Mouse (Mus musculus): ENCODE results near the gene Ppp2r1a. TPM values are rescaled to one million over a fixed set of nuclear protein-coding genes. Genes with fewer than 3 reads are reported as not detected.

Ppp2r1a gene
- polyA plus RNA-seq (2016; fragmentation: Nextera tagmentation; extraction: Ambion mirVana) = 142 and 143 TPM in 2 replicates

DNA sequence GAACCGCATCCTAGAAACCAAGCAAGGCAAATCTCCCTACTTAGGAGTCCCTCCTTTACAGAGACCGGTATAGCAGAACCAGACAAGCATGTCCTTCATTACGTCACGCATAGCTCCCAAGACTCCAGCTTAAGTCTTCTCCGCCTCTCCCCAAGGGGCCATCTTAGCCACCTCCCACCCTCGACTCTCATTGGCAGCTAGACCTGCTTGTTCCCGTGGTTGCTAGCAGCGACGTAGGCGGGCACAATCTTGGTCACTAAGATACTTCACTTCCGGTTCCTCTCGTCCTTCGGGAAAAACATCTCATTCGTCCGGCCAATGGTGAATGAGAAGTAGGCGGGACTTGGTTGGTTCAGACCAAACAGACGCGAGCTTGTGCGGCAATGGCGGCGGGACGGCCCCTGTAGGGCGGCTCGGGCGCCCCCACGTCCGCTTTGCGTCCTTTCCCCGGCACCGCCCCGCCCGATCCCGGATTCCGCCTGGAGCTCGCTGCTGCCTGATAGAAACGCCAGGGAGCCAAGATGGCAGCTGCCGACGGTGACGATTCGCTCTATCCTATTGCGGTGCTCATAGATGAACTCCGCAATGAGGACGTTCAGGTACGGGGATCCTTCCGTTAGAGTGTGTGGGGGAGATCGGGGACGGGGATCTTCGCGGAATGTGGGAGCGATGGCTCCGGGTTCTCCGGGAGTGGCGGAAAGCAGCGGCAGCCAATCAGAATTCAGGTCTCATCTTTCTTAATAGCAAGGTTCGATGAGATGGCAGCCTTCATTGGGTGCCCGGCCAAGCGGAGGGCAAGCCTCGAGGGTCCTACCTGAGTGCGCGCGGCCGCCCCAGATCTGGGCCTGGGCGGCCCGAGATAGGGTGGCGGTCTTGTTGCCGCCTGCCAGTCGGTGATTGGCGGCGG is at the start of gene Ppp2r1a:
TSS of gene Ppp2r1a (plus strand) at position 327 of the 907 bp plus-strand sequence.
- Histone ChIP-seq H3K27ac (peak within 1 kb of the TSS; percentile 92), H3K4me3 (peak within 1 kb of the TSS; percentile 86), H3K27me3 (replicated peaks) (no peaks in the 10 kb centered on the region; the same call in 1 of the 2 replicates), H3K4me1 (peaks cover 33% of the 10 kb centered on the region), H3K4me2 (peak within 1 kb of the TSS; percentile 82), H3K9me3 (replicated peaks) (no peaks in the 10 kb centered on the region), H3K36me3 (0 out of 2 replicates have a peak, but pooled peaks cover 3% of the 10 kb centered on the region), H3K9ac (peak within 1 kb of the TSS; percentile 86)
- 2% methylated on average over 69 of the region's 69 CpGs for WGBS (ENCODE audit: insufficient replicate concordance)
- ATAC-seq = peak; percentile 98

DNA sequence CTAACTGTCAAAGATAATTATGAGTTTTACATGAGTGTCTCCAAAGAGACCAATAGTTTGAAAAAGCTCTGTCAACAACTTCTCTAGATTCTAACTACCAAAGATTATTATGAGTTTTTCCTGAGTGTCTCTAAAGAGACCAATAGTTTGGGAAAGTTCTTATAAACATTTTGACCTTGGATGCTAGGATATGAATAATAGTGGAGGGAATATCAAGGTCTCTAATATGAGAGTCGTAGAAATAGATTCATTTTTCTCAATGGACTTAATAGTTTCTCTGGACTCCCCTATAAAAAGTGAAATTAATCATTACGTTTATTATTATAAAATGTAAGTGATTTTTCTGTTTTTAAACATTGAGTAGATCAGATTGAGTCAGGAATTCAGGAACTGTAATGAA is 40.1 kb upstream of the Ppp2r1a start, which contains the start of gene Vmn1r231:
TSS of gene Vmn1r231 (minus strand) at position 101 of the 400 bp plus-strand sequence.
- no peak within 1 kb of the TSS for H3K4me3 ChIP-seq
- H3K4me1 ChIP-seq = no peaks in the 10 kb centered on the region
- no peak within 1 kb of the TSS for H3K27ac ChIP-seq
- H3K27me3 ChIP-seq (replicated peaks) = no peaks in the 10 kb centered on the region
- WGBS (ENCODE audit: insufficient replicate concordance) = 48% methylated on average over 2 of the region's 2 CpGs
- ATAC-seq = no peak
- H3K9me3 ChIP-seq (replicated peaks) = no peaks in the 10 kb centered on the region
- no peak within 1 kb of the TSS for H3K9ac ChIP-seq
- no peaks in the 10 kb centered on the region for H3K36me3 ChIP-seq
- no peak within 1 kb of the TSS for H3K4me2 ChIP-seq

DNA sequence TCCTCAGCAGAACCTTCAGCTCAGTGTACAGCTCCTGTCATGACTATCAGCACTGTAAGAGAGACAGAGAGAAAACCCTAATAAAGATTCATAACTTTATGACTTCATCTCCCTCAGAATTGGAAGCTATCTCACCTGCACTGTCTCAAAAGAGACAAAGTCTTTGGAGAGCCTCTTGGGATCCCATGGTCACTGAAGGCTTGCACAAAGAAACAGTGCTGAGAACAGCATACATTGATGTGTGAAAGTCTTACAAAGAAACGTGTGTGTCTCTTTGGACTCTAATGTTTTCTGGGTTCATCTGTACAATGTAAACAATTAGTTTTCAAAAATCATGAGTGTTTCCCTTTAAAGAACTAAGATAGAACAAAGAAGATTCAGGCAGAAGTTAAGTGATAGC is 25.5 kb upstream of the Ppp2r1a start, which contains the start of gene Vmn1r232:
TSS of gene Vmn1r232 (minus strand) at position 101 of the 400 bp plus-strand sequence.
- no peak within 1 kb of the TSS for H3K27ac ChIP-seq
- no peaks in the 10 kb centered on the region for H3K27me3 ChIP-seq (replicated peaks)
- H3K9ac ChIP-seq = no peak within 1 kb of the TSS
- ATAC-seq = no peak
- H3K4me2 ChIP-seq = no peak within 1 kb of the TSS
- 35% methylated on average over 1 of the region's 1 CpGs for WGBS (ENCODE audit: insufficient replicate concordance)
- no peaks in the 10 kb centered on the region for H3K9me3 ChIP-seq (replicated peaks)
- no peak within 1 kb of the TSS for H3K4me3 ChIP-seq
- H3K36me3 ChIP-seq = no peaks in the 10 kb centered on the region
- no peaks in the 10 kb centered on the region for H3K4me1 ChIP-seq

DNA sequence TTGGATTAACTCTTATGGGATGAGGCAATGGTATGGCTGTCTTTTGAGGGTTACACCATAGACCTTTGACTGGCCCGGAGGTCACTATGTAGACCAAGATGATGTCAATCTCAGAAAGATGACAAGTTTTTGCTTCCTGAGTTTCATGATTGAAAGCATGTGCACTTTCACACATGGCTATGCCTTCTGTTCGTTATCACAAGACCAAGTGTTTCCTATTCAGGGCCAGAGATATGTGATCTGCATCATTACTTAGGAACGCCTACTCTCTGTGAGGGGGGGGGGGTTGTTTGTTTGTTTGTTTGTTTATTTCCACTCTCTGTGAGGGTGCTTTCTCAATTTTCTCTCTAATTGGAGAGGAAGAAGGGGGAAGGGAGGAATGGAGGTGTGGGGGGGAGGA is 885 bp upstream of the Ppp2r1a start:
- Histone ChIP-seq H3K9me3 (replicated peaks) (no peaks in the 10 kb centered on the region), H3K4me2 (peak overlapping the region; percentile 75), H3K9ac (peak overlapping the region; percentile 56), H3K4me3 (peak overlapping the region; percentile 86), H3K27ac (peak overlapping the region; percentile 77), H3K27me3 (replicated peaks) (no peaks in the 10 kb centered on the region; the same call in 1 of the 2 replicates), H3K36me3 (0 out of 2 replicates have a peak, but pooled peaks cover 2% of the 10 kb centered on the region), H3K4me1 (peaks cover 29% of the 10 kb centered on the region)
- no peak for ATAC-seq
- WGBS (ENCODE audit: insufficient replicate concordance) = 43% methylated on average over 3 of the region's 3 CpGs

DNA sequence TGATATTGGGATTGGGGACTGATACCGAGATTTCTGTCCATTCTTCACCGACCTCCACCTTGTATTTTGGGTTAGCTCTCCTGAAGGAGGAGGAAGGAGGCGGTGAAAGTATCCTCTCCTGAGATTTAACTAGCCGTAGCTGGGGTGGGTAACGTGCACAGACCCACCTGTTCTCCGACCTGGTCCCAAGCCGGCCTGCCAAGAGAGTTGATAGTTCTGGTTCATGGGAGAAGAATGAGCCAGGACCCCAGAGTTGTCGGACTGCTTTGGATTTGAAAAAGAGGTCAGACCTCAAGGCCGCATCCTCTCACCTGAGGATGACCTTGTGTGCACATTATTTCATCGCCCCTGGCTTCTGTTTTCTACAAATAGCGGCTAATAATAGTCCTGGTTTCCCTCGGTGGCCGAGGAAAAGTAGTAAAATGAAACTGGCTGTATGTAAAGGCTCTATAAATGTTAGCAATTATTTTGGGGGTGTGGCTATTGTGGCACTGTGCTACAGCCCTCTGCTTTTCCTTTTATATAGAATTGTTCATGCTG is 985 bp downstream of the Ppp2r1a start:
- Histone ChIP-seq H3K9me3 (replicated peaks) (no peaks in the 10 kb centered on the region), H3K27me3 (replicated peaks) (no peaks in the 10 kb centered on the region; the same call in 1 of the 2 replicates), H3K4me1 (peaks cover 33% of the 10 kb centered on the region), H3K4me3 (peak overlapping the region; percentile 86), H3K4me2 (peak overlapping the region; percentile 82), H3K36me3 (peaks cover 10% of the 10 kb centered on the region), H3K9ac (peak overlapping the region; percentile 86), H3K27ac (peak overlapping the region; percentile 92)
- no peak for ATAC-seq
- WGBS (ENCODE audit: insufficient replicate concordance) = under 1% methylated on average over 13 of the region's 13 CpGs

DNA sequence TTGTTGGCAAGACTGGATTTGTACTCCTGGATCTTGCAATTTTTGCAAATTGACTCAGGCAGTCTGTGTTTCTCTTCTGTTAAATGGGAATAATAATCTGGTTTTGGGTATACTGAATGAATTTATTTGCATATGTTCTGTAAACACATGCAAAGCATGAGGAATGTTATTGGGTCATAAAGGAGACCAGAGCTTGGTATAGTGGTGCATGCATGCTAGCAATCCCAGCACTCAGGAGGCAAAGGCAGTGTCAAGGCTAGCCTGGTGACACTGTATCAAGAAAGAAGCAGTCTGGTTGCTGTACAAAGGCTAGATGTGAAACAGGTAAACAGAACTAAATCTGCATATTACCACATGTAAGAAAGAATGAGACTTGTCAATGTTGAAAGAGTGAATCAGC is 1.5 kb downstream of the Ppp2r1a start:
- no peaks in the 10 kb centered on the region; the same call in 1 of the 2 replicates for H3K27me3 ChIP-seq (replicated peaks)
- H3K4me1 ChIP-seq = peaks cover 33% of the 10 kb centered on the region
- H3K4me2 ChIP-seq = peak overlapping the region; percentile 82
- H3K4me3 ChIP-seq = peak overlapping the region; percentile 86
- no peak for ATAC-seq
- peaks cover 15% of the 10 kb centered on the region for H3K36me3 ChIP-seq
- peak overlapping the region; percentile 86 for H3K9ac ChIP-seq
- H3K27ac ChIP-seq = no peak overlapping the region
- H3K9me3 ChIP-seq (replicated peaks) = no peaks in the 10 kb centered on the region

DNA sequence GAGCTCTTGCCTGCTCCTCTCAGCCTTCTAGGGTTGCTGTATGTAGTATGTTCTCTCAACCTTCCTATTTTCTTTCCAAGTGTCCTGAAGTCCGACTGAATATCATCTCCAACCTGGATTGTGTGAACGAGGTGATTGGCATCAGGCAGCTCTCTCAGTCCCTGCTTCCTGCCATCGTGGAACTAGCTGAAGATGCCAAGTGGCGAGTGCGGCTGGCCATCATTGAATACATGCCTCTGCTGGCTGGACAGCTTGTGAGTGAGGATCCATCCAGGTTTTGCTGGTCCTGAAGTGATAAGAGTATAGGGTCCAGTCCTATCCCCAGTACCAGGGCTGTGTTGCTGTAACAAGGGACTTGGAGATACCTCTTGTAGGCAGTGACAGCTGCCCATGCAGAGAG is 15.3 kb downstream of the Ppp2r1a start:
- H3K36me3 ChIP-seq = peaks cover 100% of the 10 kb centered on the region
- H3K27ac ChIP-seq = no peak overlapping the region
- no peak for ATAC-seq
- H3K9ac ChIP-seq = no peak overlapping the region
- no peaks in the 10 kb centered on the region for H3K4me1 ChIP-seq
- no peaks in the 10 kb centered on the region for H3K27me3 ChIP-seq (replicated peaks)
- no peaks in the 10 kb centered on the region for H3K9me3 ChIP-seq (replicated peaks)
- H3K4me2 ChIP-seq = no peak overlapping the region
- no peak overlapping the region for H3K4me3 ChIP-seq
- 84% methylated on average over 5 of the region's 5 CpGs for WGBS (ENCODE audit: insufficient replicate concordance)

DNA sequence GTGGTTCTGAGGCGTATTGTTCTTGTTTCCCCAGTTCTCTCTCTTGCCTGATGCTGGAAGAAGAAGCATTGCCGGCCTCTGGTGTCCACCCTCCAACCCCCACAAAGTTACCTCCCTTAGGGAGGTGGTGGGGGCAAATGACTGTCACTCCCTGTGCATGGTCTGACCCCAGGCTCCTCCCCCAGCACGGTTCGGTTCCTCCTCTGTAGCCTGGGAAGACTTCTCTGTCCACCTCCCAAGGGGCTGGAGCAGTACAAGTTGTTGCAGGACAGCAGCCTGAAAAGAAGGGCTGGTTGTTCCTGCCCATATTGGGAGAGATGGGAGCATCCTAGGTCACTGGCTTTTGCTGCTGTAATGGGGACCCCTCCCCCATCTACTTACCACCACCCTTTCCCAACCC is 20.3 kb downstream of the Ppp2r1a start:
- Histone ChIP-seq H3K27me3 (replicated peaks) (no peaks in the 10 kb centered on the region), H3K4me1 (no peaks in the 10 kb centered on the region), H3K4me2 (no peak overlapping the region), H3K9ac (no peak overlapping the region), H3K27ac (no peak overlapping the region), H3K4me3 (no peak overlapping the region), H3K9me3 (replicated peaks) (no peaks in the 10 kb centered on the region), H3K36me3 (peaks cover 94% of the 10 kb centered on the region)
- ATAC-seq = no peak
- 88% methylated on average over 4 of the region's 4 CpGs for WGBS (ENCODE audit: insufficient replicate concordance)

DNA sequence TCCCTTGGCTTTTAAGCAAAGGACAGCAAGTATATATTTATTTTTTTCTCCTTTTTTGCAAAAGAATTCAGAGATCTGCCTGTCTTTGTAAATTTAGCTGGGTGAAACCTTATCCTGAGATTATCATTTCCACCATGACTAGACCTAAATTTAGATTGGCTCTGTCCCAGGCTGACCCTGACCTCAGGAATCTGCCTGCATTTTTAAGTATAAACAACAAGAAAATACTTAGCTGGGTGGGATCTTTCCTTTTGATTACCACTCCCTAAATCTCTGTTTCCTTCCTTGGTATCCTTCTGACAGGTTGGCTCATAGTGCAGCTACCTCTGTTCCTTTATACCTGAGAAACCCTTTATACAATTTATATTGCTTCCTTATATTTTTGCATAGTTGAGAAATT is 21.6 kb downstream of the Ppp2r1a start:
- no peak overlapping the region for H3K4me3 ChIP-seq
- H3K4me1 ChIP-seq = no peaks in the 10 kb centered on the region
- no peak for ATAC-seq
- H3K9me3 ChIP-seq (replicated peaks) = no peaks in the 10 kb centered on the region
- no peak overlapping the region for H3K4me2 ChIP-seq
- peaks cover 81% of the 10 kb centered on the region for H3K36me3 ChIP-seq
- no peaks in the 10 kb centered on the region for H3K27me3 ChIP-seq (replicated peaks)
- no peak overlapping the region for H3K9ac ChIP-seq
- H3K27ac ChIP-seq = no peak overlapping the region

DNA sequence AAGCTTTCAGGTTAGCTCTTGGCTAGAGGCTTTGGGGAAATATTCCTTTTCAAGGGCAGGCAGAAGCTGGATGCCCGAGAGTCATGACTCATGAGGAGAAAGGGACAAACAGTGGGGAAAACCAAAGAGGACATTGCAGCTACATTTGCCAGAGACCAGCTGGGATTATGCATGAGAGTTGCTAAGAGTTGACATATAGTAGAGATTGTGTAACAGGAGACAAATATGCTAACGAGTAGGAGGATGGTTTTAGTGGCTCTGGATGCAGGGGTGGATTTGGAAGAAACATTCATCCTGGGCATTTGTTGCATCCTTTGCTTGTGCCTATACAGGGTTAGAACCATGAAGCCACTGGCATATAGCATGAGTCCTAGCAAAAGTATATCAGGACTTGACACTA is 48.6 kb downstream of the Ppp2r1a start:
- Histone ChIP-seq H3K9ac (no peak overlapping the region), H3K4me2 (no peak overlapping the region), H3K27ac (no peak overlapping the region), H3K4me3 (no peak overlapping the region), H3K27me3 (replicated peaks) (no peaks in the 10 kb centered on the region), H3K36me3 (no peaks in the 10 kb centered on the region), H3K4me1 (no peaks in the 10 kb centered on the region), H3K9me3 (replicated peaks) (no peaks in the 10 kb centered on the region)
- no peak for ATAC-seq
- 55% methylated on average over 2 of the region's 2 CpGs for WGBS (ENCODE audit: insufficient replicate concordance)

DNA sequence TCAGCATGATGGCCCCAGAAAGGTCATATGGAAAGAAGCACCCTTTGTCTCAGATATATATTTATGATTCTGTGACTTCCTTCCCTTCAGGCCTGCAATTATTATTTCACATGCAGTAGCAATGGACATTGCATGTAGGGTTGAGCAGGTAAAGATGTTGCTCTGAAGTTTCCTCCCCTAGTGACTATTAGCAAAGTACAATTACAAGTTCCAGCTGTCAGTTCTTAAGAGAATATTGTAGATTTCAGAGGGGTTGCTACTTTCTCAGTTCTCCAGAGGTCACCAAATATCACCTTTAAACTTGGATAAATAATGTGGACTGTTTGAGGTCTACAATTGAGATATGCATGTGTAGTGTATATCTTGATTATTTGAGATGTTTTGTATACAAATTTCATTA is 51.3 kb downstream of the Ppp2r1a start, which contains the start of gene Vmn1r233:
TSS of gene Vmn1r233 (minus strand) at position 101 of the 400 bp plus-strand sequence.
- ATAC-seq = no peak
- no peak within 1 kb of the TSS for H3K9ac ChIP-seq
- H3K4me1 ChIP-seq = no peaks in the 10 kb centered on the region
- no peaks in the 10 kb centered on the region for H3K36me3 ChIP-seq
- no peak within 1 kb of the TSS for H3K4me2 ChIP-seq
- H3K27me3 ChIP-seq (replicated peaks) = no peaks in the 10 kb centered on the region
- no peak within 1 kb of the TSS for H3K4me3 ChIP-seq
- no peak within 1 kb of the TSS for H3K27ac ChIP-seq
- H3K9me3 ChIP-seq (replicated peaks) = no peaks in the 10 kb centered on the region
